Mouse (Mus musculus) testis, adult 2 months (tissue): ENCODE data around the gene Dnajc10. TPM values are rescaled to one million over a fixed set of nuclear protein-coding genes. Genes with fewer than 3 reads are reported as not detected.

Experiments
- H3K27ac ChIP-seq: fragments of 200-500 bp; 2 replicates; pipeline ENCODE4 v1.5.1; 2012; ENCODE audit warnings: low read depth, low read length; ENCODE audit not compliant: control insufficient read depth, insufficient read depth
- H3K27me3 ChIP-seq: fragments of 200-500 bp; 2 replicates; pipeline ENCODE4 v1.6.1; 2012; ENCODE audit warnings: mild to moderate bottlenecking, low read length, moderate library complexity; ENCODE audit not compliant: control insufficient read depth, insufficient read depth
- H3K36me3 ChIP-seq: fragments of 200-500 bp; 2 replicates; pipeline ENCODE4 v1.6.1; 2012; ENCODE audit warnings: mild to moderate bottlenecking, low read length; ENCODE audit not compliant: control insufficient read depth, insufficient read depth
- H3K4me1 ChIP-seq: fragments of 200-500 bp; 2 replicates; pipeline ENCODE4 v1.6.1; 2012; ENCODE audit warnings: low read length; ENCODE audit not compliant: control insufficient read depth, insufficient read depth
- H3K4me3 ChIP-seq: fragments of 200-500 bp; 2 replicates; pipeline ENCODE4 v1.5.1; 2012; ENCODE audit warnings: low read depth, mild to moderate bottlenecking, low read length, moderate library complexity, mixed read lengths; ENCODE audit not compliant: control insufficient read depth
- CTCF ChIP-seq: fragments of 200-500 bp; IDR thresholded peaks from 2 replicates; pipeline ENCODE4 v1.5.1; 2012; ENCODE audit warnings: low read depth, mild to moderate bottlenecking, inconsistent platforms, low read length, moderate library complexity; ENCODE audit not compliant: control insufficient read depth, insufficient read depth, insufficient replicate concordance
- POLR2A ChIP-seq: fragments of 200-500 bp; IDR thresholded peaks from 2 replicates; pipeline ENCODE4 v1.6.1; 2012; ENCODE audit warnings: low read depth, mild to moderate bottlenecking, inconsistent platforms, low read length, moderate library complexity; ENCODE audit not compliant: control insufficient read depth
- polyA plus RNA-seq: library from polyadenylated mRNA; depleted of rRNA; stranded (reverse); fragments of >200 nt; gene quantifications from 2 replicates; pipeline ENCODE4 v1.2.3, GENCODE M21; 2012; rRNA removed

The Dnajc10 gene
- polyA plus RNA-seq, 1 experiment = 26.6 TPM

GRCm38 (mm10) chr2:80384447-80384846 is 69.2 kb downstream of the Dnajc10 start:
- no peaks in the 10 kb centered on the region for H3K36me3 ChIP-seq
- H3K27ac ChIP-seq = no peak overlapping the region
- no peaks in the 10 kb centered on the region for H3K27me3 ChIP-seq
- no peak for TF ChIP-seq POLR2A
- no peak for TF ChIP-seq CTCF
- no peak overlapping the region for H3K4me3 ChIP-seq
- H3K4me1 ChIP-seq = peaks cover 8% of the 10 kb centered on the region

- H3K36me3 ChIP-seq = no peaks in the 10 kb centered on the region
- H3K4me3 ChIP-seq = no peak overlapping the region
- H3K27me3 ChIP-seq = no peaks in the 10 kb centered on the region
- peaks cover 8% of the 10 kb centered on the region for H3K4me1 ChIP-seq
- TF ChIP-seq POLR2A (no peak), CTCF (no peak)
- H3K27ac ChIP-seq = no peak overlapping the region
Measured at GRCm38 (mm10) chr2:80386255-80386654, 71.0 kb downstream of the Dnajc10 start.

- Histone ChIP-seq H3K4me3 (no peak overlapping the region), H3K36me3 (no peaks in the 10 kb centered on the region), H3K4me1 (peaks cover 8% of the 10 kb centered on the region), H3K27me3 (no peaks in the 10 kb centered on the region), H3K27ac (no peak overlapping the region)
- TF ChIP-seq POLR2A = no peak
- no peak for TF ChIP-seq CTCF
Measured at GRCm38 (mm10) chr2:80387668-80388067, 72.4 kb downstream of the Dnajc10 start.

GRCm38 (mm10) chr2:80388341-80388740 is 73.1 kb downstream of the Dnajc10 start:
- Histone ChIP-seq H3K27ac (no peak overlapping the region), H3K27me3 (no peaks in the 10 kb centered on the region)

GRCm38 (mm10) chr2:80396057-80396456 is 80.8 kb downstream of the Dnajc10 start:
- no peak for TF ChIP-seq CTCF
- TF ChIP-seq POLR2A = no peak
- Histone ChIP-seq H3K27ac (no peak overlapping the region), H3K4me1 (no peaks in the 10 kb centered on the region), H3K36me3 (no peaks in the 10 kb centered on the region), H3K27me3 (no peaks in the 10 kb centered on the region), H3K4me3 (no peak overlapping the region)

More at GRCm38 (mm10) chr2:80388341-80388740, 73.1 kb downstream of the Dnajc10 start:
- TF ChIP-seq CTCF (no peak), POLR2A (no peak)
- Histone ChIP-seq H3K36me3 (no peaks in the 10 kb centered on the region), H3K4me3 (no peak overlapping the region), H3K4me1 (peaks cover 8% of the 10 kb centered on the region)

GRCm38 (mm10) chr2:80396864-80397263 is 81.6 kb downstream of the Dnajc10 start:
- no peaks in the 10 kb centered on the region for H3K27me3 ChIP-seq
- no peaks in the 10 kb centered on the region for H3K36me3 ChIP-seq
- H3K27ac ChIP-seq = no peak overlapping the region
- no peak overlapping the region for H3K4me3 ChIP-seq
- TF ChIP-seq CTCF = no peak
- TF ChIP-seq POLR2A = no peak
- H3K4me1 ChIP-seq = no peaks in the 10 kb centered on the region

DNA sequence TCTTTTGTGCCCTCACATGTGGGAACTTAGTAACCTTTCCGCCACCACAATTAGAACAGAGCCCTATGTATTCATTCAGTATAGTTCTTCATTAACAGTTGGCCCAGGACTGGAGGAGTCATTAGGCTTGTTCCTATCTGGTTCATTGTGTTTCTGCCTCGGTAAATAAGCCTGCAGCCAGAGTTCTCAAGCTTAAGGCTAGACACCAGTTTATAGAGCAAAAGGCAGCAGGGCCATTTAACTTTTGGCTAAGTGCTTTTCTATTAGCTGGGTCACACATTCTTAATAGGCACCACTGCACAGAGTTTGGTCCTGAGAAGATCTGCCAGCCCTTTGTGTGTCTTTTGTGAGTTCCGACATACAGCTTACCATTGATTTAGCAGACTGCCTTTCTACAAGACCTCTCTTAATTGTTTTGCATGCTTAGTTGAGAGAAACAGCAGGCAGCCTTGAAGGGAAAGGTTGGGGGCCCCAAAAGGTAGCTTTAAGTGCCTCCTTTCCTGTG is 83.4 kb downstream of the Dnajc10 start:
- TF ChIP-seq CTCF = no peak
- TF ChIP-seq POLR2A = no peak
- H3K27ac ChIP-seq = no peak overlapping the region
- no peaks in the 10 kb centered on the region for H3K4me1 ChIP-seq
- no peaks in the 10 kb centered on the region for H3K27me3 ChIP-seq
- H3K4me3 ChIP-seq = no peak overlapping the region
- H3K36me3 ChIP-seq = no peaks in the 10 kb centered on the region

Other genes starting within 250 kb of the Dnajc10 start
- 91.3 and 105 TPM in 2 replicates for gene Pde1a, start 186.0 kb upstream of the Dnajc10 start, polyA plus RNA-seq
- gene Prdx6b, start 23.0 kb upstream of the Dnajc10 start, polyA plus RNA-seq = 164 and 179 TPM in 2 replicates
- 2.5 and 4.0 TPM in 2 replicates for gene Frzb, start 132.2 kb downstream of the Dnajc10 start, polyA plus RNA-seq